Mouse (Mus musculus) neural tube, embryonic 11.5 days (tissue): ENCODE results near the gene Tceal7. TPM values are rescaled to one million over a fixed set of nuclear protein-coding genes. Genes with fewer than 3 reads are reported as not detected.

Experiments used
- ATAC-seq: fragments of 200-750 bp; cut with Nextera tagmentation; 2 replicates; pipeline ENCODE4 v1.8.0; 2017; ENCODE audit warnings: moderate number of reproducible peaks, mild to moderate bottlenecking, moderate TSS enrichment, moderate library complexity; ENCODE audit not compliant: insufficient read depth, low FRiP score, low TSS enrichment
- DNase-seq: peaks from one replicate; pipeline ENCODE4 v3.0.0-alpha.2; 2015; ENCODE audit warnings: low spot score
- H3K27ac ChIP-seq: fragments of 300-500 bp; sonication (generic); 2 replicates; pipeline ENCODE4 v1.5.1; 2014; ENCODE audit warnings: low read depth, mild to moderate bottlenecking, low read length
- H3K27me3 ChIP-seq: fragments of 300-500 bp; sonication (generic); 2 replicates; pipeline ENCODE4 v1.6.1; 2014; ENCODE audit warnings: mild to moderate bottlenecking, low read length, mixed read lengths; ENCODE audit not compliant: control insufficient read depth, insufficient read depth
- H3K36me3 ChIP-seq: fragments of 300-500 bp; sonication (generic); 2 replicates; pipeline ENCODE4 v1.6.1; 2014; ENCODE audit warnings: mild to moderate bottlenecking, low read length, moderate library complexity, mixed read lengths; ENCODE audit not compliant: control insufficient read depth, insufficient read depth
- H3K4me1 ChIP-seq: fragments of 300-500 bp; sonication (generic); 2 replicates; pipeline ENCODE4 v1.6.1; 2014; ENCODE audit warnings: low read length, mixed read lengths; ENCODE audit not compliant: control insufficient read depth, insufficient read depth
- H3K4me2 ChIP-seq: fragments of 300-500 bp; sonication (generic); 2 replicates; pipeline ENCODE4 v1.6.1; 2014; ENCODE audit warnings: low read depth, mild to moderate bottlenecking, moderate library complexity
- H3K4me3 ChIP-seq: fragments of 300-500 bp; sonication (generic); 2 replicates; pipeline ENCODE4 v1.5.1; 2014; ENCODE audit warnings: low read depth, low read length
- H3K9ac ChIP-seq: fragments of 300-500 bp; sonication (generic); 2 replicates; pipeline ENCODE4 v1.6.1; 2014; ENCODE audit warnings: mild to moderate bottlenecking, low read length
- H3K9me3 ChIP-seq: fragments of 300-500 bp; sonication (generic); 2 replicates; pipeline ENCODE4 v1.6.1; 2016; ENCODE audit warnings: low read length; ENCODE audit not compliant: control insufficient read depth
- WGBS: fragments of 180-500 bp; shearing (Covaris S2); extraction: QIAGEN DNeasy Blood & Tissue Kit; methylation state at CpG from one replicate; pipeline ENCODE4 v1.1.7; 2014; 5-methylcytosine and 5-hydroxymethylcytosine counted together
- polyA plus RNA-seq: library from polyadenylated mRNA; unstranded; fragments of >200 nt; fragmentation: Nextera tagmentation; extraction: Ambion mirVana; gene quantifications from 2 replicates; pipeline ENCODE4 v1.2.1, GENCODE M21; 2014

Tceal7 gene
- polyA plus RNA-seq, 1 experiment from 2014 or later = 4.0 TPM

GRCm38 (mm10) chrX:136238118-136238517, 23.5 kb downstream of the Tceal7 start:
- ATAC-seq = no peak
- Histone ChIP-seq H3K36me3 (no peaks in the 10 kb centered on the region), H3K9ac (no peak overlapping the region), H3K4me2 (no peak overlapping the region), H3K4me3 (no peak overlapping the region), H3K27me3 (no peaks in the 10 kb centered on the region), H3K27ac (no peak overlapping the region), H3K4me1 (no peaks in the 10 kb centered on the region), H3K9me3 (no peaks in the 10 kb centered on the region)
- peak; percentile 16 for DNase-seq
- 54% methylated on average over 3 of the region's 3 CpGs for WGBS

- no peaks in the 10 kb centered on the region for H3K27me3 ChIP-seq
- no peak for DNase-seq
- H3K4me3 ChIP-seq = no peak overlapping the region
- no peak overlapping the region for H3K27ac ChIP-seq
- no peak for ATAC-seq
- H3K4me1 ChIP-seq = no peaks in the 10 kb centered on the region
- no peak overlapping the region for H3K9ac ChIP-seq
- WGBS = 86% methylated on average over 2 of the region's 2 CpGs
- H3K36me3 ChIP-seq = no peaks in the 10 kb centered on the region
- no peaks in the 10 kb centered on the region for H3K9me3 ChIP-seq
- no peak overlapping the region for H3K4me2 ChIP-seq
Observed at GRCm38 (mm10) chrX:136243181-136243580, 28.6 kb downstream of the Tceal7 start.

GRCm38 (mm10) chrX:136244574-136245229, 30.1 kb downstream of the Tceal7 start, which contains the start of gene Tceal9:
Gene Tceal9 (plus strand): TSS chrX:136245079.
- Histone ChIP-seq H3K9me3 (no peaks in the 10 kb centered on the region), H3K9ac (peak within 1 kb of the TSS; percentile 65), H3K4me3 (peak within 1 kb of the TSS; percentile 58), H3K27me3 (no peaks in the 10 kb centered on the region), H3K4me1 (no peaks in the 10 kb centered on the region), H3K36me3 (no peaks in the 10 kb centered on the region), H3K4me2 (peak within 1 kb of the TSS; percentile 33), H3K27ac (peak within 1 kb of the TSS; percentile 35; the same call in 1 of the 2 replicates)
- DNase-seq (peak; percentile 84), ATAC-seq (peak; percentile 96)
- 26% methylated on average over 20 of the region's 20 CpGs for WGBS

GRCm38 (mm10) chrX:136245521-136246071, 31.0 kb downstream of the Tceal7 start:
- Histone ChIP-seq H3K4me3 (peak overlapping the region; percentile 58), H3K36me3 (no peaks in the 10 kb centered on the region), H3K4me2 (peak overlapping the region; percentile 33), H3K27me3 (no peaks in the 10 kb centered on the region), H3K9me3 (no peaks in the 10 kb centered on the region), H3K27ac (peak overlapping the region; percentile 35; the same call in 1 of the 2 replicates), H3K9ac (peak overlapping the region; percentile 65), H3K4me1 (no peaks in the 10 kb centered on the region)
- peak; percentile 42 for DNase-seq
- ATAC-seq = peak; percentile 71
- WGBS = 23% methylated on average over 11 of the region's 15 CpGs

- no peaks in the 10 kb centered on the region for H3K27me3 ChIP-seq
- H3K4me2 ChIP-seq = no peak overlapping the region
- H3K9ac ChIP-seq = no peak overlapping the region
- WGBS = 79% methylated on average over 6 of the region's 6 CpGs
- H3K4me3 ChIP-seq = no peak overlapping the region
- ATAC-seq (no peak), DNase-seq (no peak)
- H3K4me1 ChIP-seq = no peaks in the 10 kb centered on the region
- H3K36me3 ChIP-seq = no peaks in the 10 kb centered on the region
- H3K9me3 ChIP-seq = no peaks in the 10 kb centered on the region
- no peak overlapping the region for H3K27ac ChIP-seq
Observed at GRCm38 (mm10) chrX:136248811-136249210, 34.2 kb downstream of the Tceal7 start.

- H3K4me3 ChIP-seq = no peak overlapping the region
- H3K27ac ChIP-seq = no peak overlapping the region
- ATAC-seq (no peak), DNase-seq (no peak)
- no peaks in the 10 kb centered on the region for H3K9me3 ChIP-seq
- H3K4me2 ChIP-seq = no peak overlapping the region
- no peak overlapping the region for H3K9ac ChIP-seq
- H3K4me1 ChIP-seq = no peaks in the 10 kb centered on the region
- H3K27me3 ChIP-seq = no peaks in the 10 kb centered on the region
- WGBS = 80% methylated on average over 7 of the region's 7 CpGs
- H3K36me3 ChIP-seq = no peaks in the 10 kb centered on the region
Observed at GRCm38 (mm10) chrX:136249671-136250070, 35.1 kb downstream of the Tceal7 start.

GRCm38 (mm10) chrX:136252023-136252729, 37.6 kb downstream of the Tceal7 start:
- Histone ChIP-seq H3K9ac (no peak overlapping the region), H3K27ac (no peak overlapping the region), H3K4me3 (no peak overlapping the region), H3K9me3 (no peaks in the 10 kb centered on the region), H3K27me3 (no peaks in the 10 kb centered on the region), H3K36me3 (no peaks in the 10 kb centered on the region), H3K4me2 (no peak overlapping the region), H3K4me1 (no peaks in the 10 kb centered on the region)
- no peak for DNase-seq
- 64% methylated on average over 6 of the region's 6 CpGs for WGBS
- ATAC-seq = no peak

- DNase-seq (no peak), ATAC-seq (no peak)
- WGBS = 75% methylated on average over 5 of the region's 5 CpGs
- no peaks in the 10 kb centered on the region for H3K36me3 ChIP-seq
- H3K9ac ChIP-seq = no peak overlapping the region
- no peak overlapping the region for H3K4me2 ChIP-seq
- no peaks in the 10 kb centered on the region for H3K4me1 ChIP-seq
- H3K27me3 ChIP-seq = no peaks in the 10 kb centered on the region
- no peak overlapping the region for H3K27ac ChIP-seq
- H3K4me3 ChIP-seq = no peak overlapping the region
- H3K9me3 ChIP-seq = no peaks in the 10 kb centered on the region
Observed at GRCm38 (mm10) chrX:136267720-136268119, 53.1 kb downstream of the Tceal7 start.
